Mouse (Mus musculus) lung, adult 2 months (tissue): ENCODE results near the gene Fbxo36.

Experiments used
- CTCF ChIP-seq: fragments of 200-500 bp; IDR thresholded peaks from 2 replicates; pipeline ENCODE4 v1.5.1; 2011; ENCODE audit warnings: mild to moderate bottlenecking, low read length, control low read depth; ENCODE audit not compliant: insufficient read depth
- POLR2A ChIP-seq: fragments of 200-500 bp; IDR thresholded peaks from 2 replicates; pipeline ENCODE4 v1.6.1; 2011; ENCODE audit warnings: low read depth, mild to moderate bottlenecking, control low read depth, low read length, borderline replicate concordance; ENCODE audit errors: extremely low read depth

- TF ChIP-seq CTCF = no peak
- no peak for TF ChIP-seq POLR2A
Observed at GRCm38 (mm10) chr1:84904467-84904866, 64.8 kb downstream of the Fbxo36 start.
